Mouse (Mus musculus): Measurements from ENCODE around the gene Trim75.

Gene Trim75

GRCm38 (mm10) chr8:64944831-64945230 lies 42.8 kb downstream of the Trim75 start:
- DNase-seq (ENCODE audit: low read depth), result peak; percentile 66

- DNase-seq (ENCODE audit: low read depth), result peak; percentile 33
These were observed 44.7 kb downstream of the Trim75 start for GRCm38 (mm10) chr8:64942946-64943345.

GRCm38 (mm10) chr8:64941495-64941894 lies 46.1 kb downstream of the Trim75 start:
- DNase-seq (ENCODE audit: low read depth), result peak; percentile 91

- DNase-seq (ENCODE audit: low read depth), result no peak
These were observed 46.6 kb downstream of the Trim75 start for GRCm38 (mm10) chr8:64941019-64941418.

- DNase-seq (ENCODE audit: low read depth), result no peak
These were observed 52.6 kb downstream of the Trim75 start for GRCm38 (mm10) chr8:64934997-64935396.

Measured in naive thymus-derived CD4-positive, alpha-beta T cell, adult 2 months (primary cell).